Mouse (Mus musculus): Measurements from ENCODE around the gene Scarf2.

- TF ChIP-seq CTCF (IDR thresholded peaks at IDR 0.05; ENCODE audit: control insufficient read depth, insufficient read depth, insufficient replicate concordance, low read depth, low read length) (no peak), POLR2A (IDR thresholded peaks at IDR 0.05; ENCODE audit: control insufficient read depth, low read depth, low read length) (no peak)
Measured at GRCm38 (mm10) chr16:17796519-17796918, 563 bp upstream of the Scarf2 start.

Data from testis, adult 2 months (tissue).